Mouse (Mus musculus) CH12.LX (cell line): ENCODE results near the gene Dnajc15. TPM values are rescaled to one million over a fixed set of nuclear protein-coding genes. Genes with fewer than 3 reads are reported as not detected.

ENCODE experiments used
- DNase-seq: peaks from one replicate; pipeline ENCODE4 v3.0.0-alpha.2; 2013; ENCODE audit errors: extremely low read depth
- H3K27ac ChIP-seq: 2 replicates; pipeline ENCODE4 v1.5.1; 2012; ENCODE audit warnings: low read depth, mild to moderate bottlenecking, control low read depth, moderate library complexity; ENCODE audit not compliant: insufficient read depth
- H3K27me3 ChIP-seq: replicated peaks from 2 replicates; pipeline ENCODE3; 2012; ENCODE audit warnings: inconsistent platforms
- H3K36me3 ChIP-seq, 2 experiments: replicated peaks in 1 of 2; 2 replicates each; pipeline versions ENCODE3 to v1.6.1; 2012; ENCODE audit warnings: inconsistent platforms in 1 of 2, low read length in 1 of 2, mild to moderate bottlenecking in 1 of 2, mixed read lengths in 1 of 2, moderate library complexity in 1 of 2; ENCODE audit not compliant: control insufficient read depth in 1 of 2, insufficient read depth in 1 of 2
- H3K4me1 ChIP-seq, 2 experiments: 2 replicates each; pipeline ENCODE4 v1.6.1; 2012; ENCODE audit warnings: inconsistent platforms in 1 of 2, moderate library complexity in 1 of 2; ENCODE audit not compliant: insufficient read depth in 2 of 2, control insufficient read depth in 1 of 2
- H3K4me2 ChIP-seq: 2 replicates; pipeline ENCODE4 v1.6.1; 2012; ENCODE audit warnings: low read depth, mild to moderate bottlenecking, control low read depth; ENCODE audit not compliant: poor library complexity, insufficient read depth, severe bottlenecking
- H3K4me3 ChIP-seq, 3 experiments: fragments of 150-350 bp in 1 of 3; sonication (generic) in 1 of 3; replicated peaks in 1 of 3; 2 replicates each; pipeline versions ENCODE3 to v1.5.1; 2011 to 2012; ENCODE audit warnings: low read depth in 2 of 3, low read length in 2 of 3, mild to moderate bottlenecking in 2 of 3, moderate library complexity in 2 of 3, control low read depth in 1 of 3, improper control_type of control experiment in 1 of 3, inconsistent platforms in 1 of 3, mixed read lengths in 1 of 3; ENCODE audit not compliant: poor library complexity in 1 of 3
- H3K79me2 ChIP-seq: replicated peaks from 2 replicates; pipeline ENCODE4 v1.6.1; 2012; ENCODE audit warnings: mild to moderate bottlenecking, moderate library complexity; ENCODE audit not compliant: control insufficient read depth, poor library complexity, insufficient read depth, severe bottlenecking; ENCODE audit errors: extremely low read depth
- H3K9ac ChIP-seq: 2 replicates; pipeline ENCODE4 v1.6.1; 2012; ENCODE audit warnings: low read depth, mild to moderate bottlenecking, control low read depth, moderate library complexity; ENCODE audit not compliant: insufficient read depth
- H3K9me3 ChIP-seq: replicated peaks from 2 replicates; pipeline ENCODE3; 2012; ENCODE audit warnings: low read length, inconsistent platforms, mixed read lengths
- CHD2 ChIP-seq: IDR thresholded peaks from 2 replicates; pipeline ENCODE4 v1.6.1; 2011; ENCODE audit warnings: low read length, improper control_type of control experiment
- CTCF ChIP-seq, 2 experiments: IDR thresholded peaks in 1 of 2; conservative IDR thresholded peaks in 1 of 2; 2 replicates each; pipeline ENCODE4 v1.5.1; 2011 to 2012; ENCODE audit warnings: low read depth in 2 of 2, low read length in 2 of 2, improper control_type of control experiment in 1 of 2, inconsistent platforms in 1 of 2, mild to moderate bottlenecking in 1 of 2, moderate library complexity in 1 of 2
- E2F4 ChIP-seq: IDR thresholded peaks from 2 replicates; pipeline ENCODE4 v1.6.1; 2011; ENCODE audit warnings: low read depth, low read length, improper control_type of control experiment; ENCODE audit not compliant: insufficient replicate concordance
- ETS1 ChIP-seq: conservative IDR thresholded peaks from 2 replicates; pipeline ENCODE4 v1.6.1; 2012; ENCODE audit warnings: low read depth, mild to moderate bottlenecking, inconsistent platforms, low read length, improper control_type of control experiment, moderate library complexity
- HCFC1 ChIP-seq: IDR thresholded peaks from 2 replicates; pipeline ENCODE4 v1.6.1; 2012; ENCODE audit warnings: low read depth, mild to moderate bottlenecking, inconsistent platforms, low read length, improper control_type of control experiment
- IRF4 ChIP-seq: IDR thresholded peaks from 2 replicates; pipeline ENCODE4 v1.6.1; 2014; ENCODE audit warnings: low read depth, mild to moderate bottlenecking, inconsistent platforms, low read length, improper control_type of control experiment
- JUND ChIP-seq: conservative IDR thresholded peaks from 2 replicates; pipeline ENCODE4 v1.6.1; 2011; ENCODE audit warnings: low read depth, low read length, improper control_type of control experiment
- KAT2A ChIP-seq: IDR thresholded peaks from 2 replicates; pipeline ENCODE4 v1.6.1; 2012; ENCODE audit warnings: low read length, improper control_type of control experiment, inconsistent platforms; ENCODE audit not compliant: insufficient replicate concordance
- MAX ChIP-seq: IDR thresholded peaks from 2 replicates; pipeline ENCODE4 v1.6.1; 2011; ENCODE audit warnings: low read length, improper control_type of control experiment
- MAZ ChIP-seq: IDR thresholded peaks from 2 replicates; pipeline ENCODE4 v1.6.1; 2012; ENCODE audit warnings: low read depth, mild to moderate bottlenecking, inconsistent platforms, low read length, improper control_type of control experiment, moderate library complexity
- MEF2A ChIP-seq: IDR thresholded peaks from 2 replicates; pipeline ENCODE4 v1.6.1; 2014; ENCODE audit warnings: low read depth, mild to moderate bottlenecking, inconsistent platforms, low read length, improper control_type of control experiment, borderline replicate concordance
- MXI1 ChIP-seq: IDR thresholded peaks from 2 replicates; pipeline ENCODE4 v1.6.1; 2011; ENCODE audit warnings: mild to moderate bottlenecking, low read depth, low read length, improper control_type of control experiment
- MYC ChIP-seq: IDR thresholded peaks from 2 replicates; pipeline ENCODE4 v1.6.1; 2011; ENCODE audit warnings: low read depth, mild to moderate bottlenecking, improper control_type of control experiment, low read length
- NELFE ChIP-seq: IDR thresholded peaks from 2 replicates; pipeline ENCODE4 v1.6.1; 2011; ENCODE audit warnings: low read depth, low read length, improper control_type of control experiment
- NRF1 ChIP-seq: IDR thresholded peaks from 2 replicates; pipeline ENCODE4 v1.6.1; 2014; ENCODE audit warnings: low read depth, mild to moderate bottlenecking, inconsistent platforms, low read length, improper control_type of control experiment, moderate library complexity
- PAX5 ChIP-seq: IDR thresholded peaks from 2 replicates; pipeline ENCODE4 v1.6.1; 2012; ENCODE audit warnings: low read length, inconsistent platforms, mixed read lengths
- POLR2AphosphoS2 ChIP-seq: IDR thresholded peaks from 2 replicates; pipeline ENCODE4 v1.6.1; 2011; ENCODE audit warnings: low read depth, low read length, improper control_type of control experiment
- RAD21 ChIP-seq: IDR thresholded peaks from 2 replicates; pipeline ENCODE4 v1.6.1; 2011; ENCODE audit warnings: low read depth, mild to moderate bottlenecking, low read length, improper control_type of control experiment, moderate library complexity
- RCOR1 ChIP-seq: conservative IDR thresholded peaks from 2 replicates; pipeline ENCODE4 v1.6.1; 2012; ENCODE audit warnings: low read depth, mild to moderate bottlenecking, inconsistent platforms, low read length, improper control_type of control experiment
- SIN3A ChIP-seq: IDR thresholded peaks from 2 replicates; pipeline ENCODE4 v1.6.1; 2012; ENCODE audit warnings: low read length, improper control_type of control experiment, inconsistent platforms
- TBP ChIP-seq: conservative IDR thresholded peaks from 2 replicates; pipeline ENCODE4 v1.6.1; 2011; ENCODE audit warnings: low read depth, low read length, improper control_type of control experiment
- TCF12 ChIP-seq: IDR thresholded peaks from 2 replicates; pipeline ENCODE4 v1.6.1; 2014; ENCODE audit warnings: low read depth, mild to moderate bottlenecking, inconsistent platforms, low read length, improper control_type of control experiment
- USF1 ChIP-seq: IDR thresholded peaks from 2 replicates; pipeline ENCODE4 v1.6.1; 2014; ENCODE audit warnings: low read depth, mild to moderate bottlenecking, inconsistent platforms, low read length, improper control_type of control experiment
- USF2 ChIP-seq: conservative IDR thresholded peaks from 2 replicates; pipeline ENCODE4 v1.6.1; 2011; ENCODE audit warnings: low read depth, low read length, improper control_type of control experiment
- ZKSCAN1 ChIP-seq: IDR thresholded peaks from 2 replicates; pipeline ENCODE4 v1.6.1; 2012; ENCODE audit warnings: low read depth, inconsistent platforms, low read length, improper control_type of control experiment, borderline replicate concordance
- ZMIZ1 ChIP-seq: IDR thresholded peaks from 2 replicates; pipeline ENCODE4 v1.6.1; 2012; ENCODE audit warnings: low read depth, mild to moderate bottlenecking, inconsistent platforms, low read length, improper control_type of control experiment
- dilution Hi-C: fragments of 300-500 bp; cut with MboI; formaldehyde crosslinking; loops from 2 replicates; pipeline ENCODE4 v1.14.3; 2020; ENCODE audit warnings: low sequenced_read_pairs; ENCODE audit not compliant: extremely low pct_unique_long_range_greater_than_20kb, extremely low pct_ligation_motif_present
- in situ Hi-C: fragments of 300-500 bp; cut with MboI; formaldehyde crosslinking; loops from 3 replicates; pipeline ENCODE4 v1.14.3; 2019; ENCODE audit warnings: low sequenced_read_pairs, low pct_ligation_motif_present, low pct_unique_long_range_greater_than_20kb, mixed read lengths
- polyA plus RNA-seq: library from polyadenylated mRNA; unstranded; fragments of >175 nt; gene quantifications from 2 replicates; pipeline ENCODE4 v1.2.1, GENCODE M21; 2012; ENCODE audit warnings: low read depth; ENCODE audit not compliant: insufficient read length
- total RNA-seq, 2 experiments: library from RNA; depleted of rRNA; stranded (reverse); fragments of 300-350 nt in 1 of 2; fragments of >200 nt in 1 of 2; gene quantifications; 2 replicates each; pipeline ENCODE4 v1.2.3; 2012 to 2014

Gene Dnajc15
- total and polyA plus RNA-seq, 3 experiments: 39.5 to 56.8 (median 41.7) TPM

GRCm38 (mm10) chr14:77846206-77846605, 28.7 kb downstream of the Dnajc15 start:
- in situ Hi-C loops: no loop called here
- peaks cover 0 to 25% of the 10 kb centered on the region in 2 experiments for H3K36me3 ChIP-seq
- TF ChIP-seq RAD21: no peak
- no peak for TF ChIP-seq RCOR1
- no peak for TF ChIP-seq MXI1
- no peak for TF ChIP-seq TCF12
- TF ChIP-seq IRF4: no peak
- TF ChIP-seq CTCF (conservative IDR thresholded peaks at IDR 0.05 in 1 of 2, IDR thresholded peaks at IDR 0.05 in 1 of 2; ENCODE audit: low read depth in 2 of 2, low read length in 2 of 2): no peak
- TF ChIP-seq PAX5: no peak
- no peak for TF ChIP-seq JUND
- TF ChIP-seq E2F4: no peak
- no peak for TF ChIP-seq ETS1
- TF ChIP-seq TBP: no peak
- no peak for TF ChIP-seq USF2
- TF ChIP-seq CHD2: no peak
- TF ChIP-seq KAT2A: no peak
- no peak for TF ChIP-seq NELFE
- TF ChIP-seq, all 38 proteins: peak for 0
- no peaks in the 10 kb centered on the region for H3K79me2 ChIP-seq
- H3K27me3 ChIP-seq: no peaks in the 10 kb centered on the region
- DNase-seq: no peak
- H3K4me3 ChIP-seq: no peak overlapping the region
- H3K9ac ChIP-seq: no peak overlapping the region
- H3K4me2 ChIP-seq: no peak overlapping the region
- H3K27ac ChIP-seq: no peak overlapping the region
- peaks cover 0 to 5% of the 10 kb centered on the region in 2 experiments; a peak in 1 of 4 replicates for H3K4me1 ChIP-seq
- dilution Hi-C loops: no loop called here
- H3K9me3 ChIP-seq: no peaks in the 10 kb centered on the region

GRCm38 (mm10) chr14:77845479-77845878, 29.4 kb downstream of the Dnajc15 start:
- no peak overlapping the region for H3K4me3 ChIP-seq
- dilution Hi-C loops: no loop called here
- H3K4me1 ChIP-seq: peaks cover 0 to 5% of the 10 kb centered on the region in 2 experiments; a peak in 1 of 4 replicates
- no peak overlapping the region for H3K27ac ChIP-seq
- H3K79me2 ChIP-seq: no peaks in the 10 kb centered on the region
- no peak overlapping the region for H3K9ac ChIP-seq
- TF ChIP-seq USF2 (no peak), E2F4 (no peak), NRF1 (no peak), USF1 (no peak), CHD2 (no peak), ZKSCAN1 (no peak), HCFC1 (no peak), MEF2A (no peak), MAX (no peak), TBP (no peak), MYC (no peak), PAX5 (no peak), SIN3A (no peak), MAZ (no peak), NELFE (no peak), ZMIZ1 (no peak), POLR2AphosphoS2 (no peak), ETS1 (no peak)
- in situ Hi-C loops: no loop called here
- DNase-seq: no peak
- no peaks in the 10 kb centered on the region for H3K27me3 ChIP-seq
- peaks cover 0 to 23% of the 10 kb centered on the region in 2 experiments for H3K36me3 ChIP-seq
- H3K9me3 ChIP-seq: no peaks in the 10 kb centered on the region
- no peak overlapping the region for H3K4me2 ChIP-seq
